Comparison of ENCODE assay signal across 34 mouse cellular contexts in genomic region chr10:91197704-91198103, GRCm38 (mm10).
"Had no signal": no experiment of that assay in that cellular context is flagged by ENCODE, and none has a peak within 500 bp of the region (broad histone marks: within the 10 kb centered on the region; RNA-seq: fewer than 3 reads in every experiment).

No protein-coding gene starts in this region.

- H3K9ac ChIP-seq: heart, embryonic 12.5 days; heart, embryonic 13.5 days; heart, embryonic 15.5 days; hindbrain, embryonic 12.5 days; hindbrain, embryonic 13.5 days; hindbrain, embryonic 14.5 days; hindbrain, embryonic 15.5 days; intestine, embryonic 15.5 days; kidney, embryonic 15.5 days had no signal

- DNase-seq: heart, postnatal 14 days; heart, postnatal 36 days; heart, postnatal 4 days; kidney, adult 11 months; kidney, adult 18-20 months; kidney, adult 2 months; kidney, adult 8-10 months; kidney, adult 9 months; kidney, postnatal 10 days; kidney, postnatal 14 days; kidney, postnatal 25 days; kidney, postnatal 36 days; kidney, postnatal 4 days; layer of hippocampus, adult 9-11 months; layer of hippocampus, postnatal 36 days had no signal

- H3K4me1 ChIP-seq: heart, embryonic 10.5 days; heart, embryonic 12.5 days; heart, embryonic 13.5 days; heart, embryonic 15.5 days; hindbrain, embryonic 10.5 days; hindbrain, embryonic 12.5 days; hindbrain, embryonic 13.5 days; hindbrain, embryonic 15.5 days; intestine, embryonic 15.5 days; kidney, embryonic 15.5 days had no signal

- ATAC-seq: hindbrain, embryonic 16.5 days; hindbrain, postnatal 0 days; inflammation-experienced regulatory T-cells, adult 6 months; intestine, embryonic 15.5 days; intestine, embryonic 16.5 days; intestine, postnatal 0 days had no signal

- H3K9me3 ChIP-seq: heart, embryonic 15.5 days; hindbrain, embryonic 13.5 days; hindbrain, embryonic 15.5 days; intestine, embryonic 15.5 days had no signal

- H3K36me3 ChIP-seq: heart, embryonic 10.5 days; heart, embryonic 12.5 days; heart, embryonic 13.5 days; heart, embryonic 15.5 days; hindbrain, embryonic 10.5 days; hindbrain, embryonic 12.5 days; hindbrain, embryonic 13.5 days; hindbrain, embryonic 15.5 days; intestine, embryonic 15.5 days; kidney, embryonic 15.5 days had no signal

- H3K4me2 ChIP-seq: heart, embryonic 11.5 days; heart, embryonic 12.5 days; heart, embryonic 13.5 days; heart, embryonic 15.5 days; hindbrain, embryonic 12.5 days; hindbrain, embryonic 13.5 days; hindbrain, embryonic 14.5 days; hindbrain, embryonic 15.5 days; intestine, embryonic 15.5 days; kidney, embryonic 15.5 days had no signal

- H3K27ac ChIP-seq: heart, embryonic 10.5 days; heart, embryonic 13.5 days; heart, embryonic 15.5 days; hindbrain, embryonic 10.5 days; hindbrain, embryonic 12.5 days; hindbrain, embryonic 13.5 days; hindbrain, embryonic 14.5 days; hindbrain, embryonic 15.5 days; hindbrain, postnatal 0 days; intestine, embryonic 15.5 days; kidney, embryonic 15.5 days; kidney, postnatal 0 days; layer of hippocampus, adult 2 months had no signal

- H3K4me3 ChIP-seq: heart, embryonic 10.5 days; heart, embryonic 12.5 days; heart, embryonic 13.5 days; heart, embryonic 15.5 days; hindbrain, embryonic 10.5 days; hindbrain, embryonic 12.5 days; hindbrain, embryonic 13.5 days; hindbrain, embryonic 15.5 days; intestine, embryonic 15.5 days; kidney, embryonic 15.5 days; layer of hippocampus, adult 2 months had no signal

- H3K27me3 ChIP-seq: heart, embryonic 12.5 days; heart, embryonic 13.5 days; heart, embryonic 15.5 days; hindbrain, embryonic 12.5 days; hindbrain, embryonic 13.5 days; hindbrain, embryonic 15.5 days; intestine, embryonic 15.5 days; kidney, embryonic 15.5 days had no signal
